Mouse (Mus musculus) gastrocnemius, postnatal 25 days (tissue): ENCODE results near the gene Dazap2. TPM values are rescaled to one million over a fixed set of nuclear protein-coding genes. Genes with fewer than 3 reads are reported as not detected.
A peak's percentile ranks its signal among the peaks of the same experiment; 100 is the strongest.
"Not testable (repeated sequence)": the region's sequence is repeated elsewhere in the genome, so short reads cannot be mapped to it uniquely, and the experiment has no call there.

Experiments
- DNase-seq: peaks from one replicate; pipeline ENCODE4 v3.0.0; 2022
- total RNA-seq, 2 experiments: library from RNA; stranded (reverse); gene quantifications; 1 replicate in 1 of 2; 2 replicates in 1 of 2; pipeline ENCODE4 v1.2.3; 2021

The Dazap2 gene
- total RNA-seq, 2 experiments from 2014 or later: 51.9 to 55.1 TPM

GRCm38 (mm10) chr15:100611951-100612350 is 3.2 kb upstream of the Dazap2 start:
- DNase-seq: no peak

- no peak for DNase-seq
Observed at GRCm38 (mm10) chr15:100612432-100612831, 2.7 kb upstream of the Dazap2 start.

- DNase-seq: peak; percentile 62
Observed at GRCm38 (mm10) chr15:100613584-100613983, 1.6 kb upstream of the Dazap2 start.

- no peak for DNase-seq
Observed at GRCm38 (mm10) chr15:100614218-100614995, 742 bp upstream of the Dazap2 start.

- DNase-seq: peak; percentile 93
Observed at GRCm38 (mm10) chr15:100615825-100616220, 674 bp downstream of the Dazap2 start.

- no peak for DNase-seq
Observed at GRCm38 (mm10) chr15:100616221-100616620, 1.1 kb downstream of the Dazap2 start.

GRCm38 (mm10) chr15:100619200-100619599 is 4.1 kb downstream of the Dazap2 start:
- no peak for DNase-seq

GRCm38 (mm10) chr15:100621671-100622070 is 6.5 kb downstream of the Dazap2 start:
- not testable (repeated sequence) for DNase-seq

GRCm38 (mm10) chr15:100622164-100622563 is 7.0 kb downstream of the Dazap2 start:
- DNase-seq: no peak

- no peak for DNase-seq
Observed at GRCm38 (mm10) chr15:100623754-100624153, 8.6 kb downstream of the Dazap2 start.

- no peak for DNase-seq
Observed at GRCm38 (mm10) chr15:100624435-100624834, 9.3 kb downstream of the Dazap2 start.

GRCm38 (mm10) chr15:100627287-100627686 is 12.1 kb downstream of the Dazap2 start:
- DNase-seq: no peak

- DNase-seq: no peak
Observed at GRCm38 (mm10) chr15:100627774-100628370, 12.7 kb downstream of the Dazap2 start.

GRCm38 (mm10) chr15:100628797-100629196 is 13.6 kb downstream of the Dazap2 start:
- no peak for DNase-seq

- no peak for DNase-seq
Observed at GRCm38 (mm10) chr15:100630126-100630525, 15.0 kb downstream of the Dazap2 start.

GRCm38 (mm10) chr15:100631454-100632170 is 16.5 kb downstream of the Dazap2 start:
- DNase-seq: no peak

- DNase-seq: no peak
Observed at GRCm38 (mm10) chr15:100632323-100632722, 17.2 kb downstream of the Dazap2 start.

- no peak for DNase-seq
Observed at GRCm38 (mm10) chr15:100633341-100633740, 18.2 kb downstream of the Dazap2 start.

GRCm38 (mm10) chr15:100635239-100635638 is 20.1 kb downstream of the Dazap2 start:
- DNase-seq: no peak

- DNase-seq: no peak
Observed at GRCm38 (mm10) chr15:100635851-100636645, 20.9 kb downstream of the Dazap2 start.

- peak; percentile 45 for DNase-seq
Observed at GRCm38 (mm10) chr15:100636700-100637501, 21.8 kb downstream of the Dazap2 start, which contains the start of gene Smagp. Smagp (minus strand) TSS chr15:100636940.
